Mouse (Mus musculus) limb, embryonic 14.5 days (tissue): ENCODE measurements at regions not wholly inside any gene's neighbourhood (a gene's known extent, or its start where the extent isn't known, plus 50 kb on each side); places are given as distances from the start of the nearest gene placed in this dataset.

Experiments
- ATAC-seq: fragments of 200-750 bp; cut with Nextera tagmentation; 2 replicates; pipeline ENCODE4 v1.8.0; 2017; ENCODE audit warnings: low read depth, moderate number of reproducible peaks, moderate TSS enrichment; ENCODE audit not compliant: low FRiP score
- DNase-seq: peaks from one replicate; pipeline ENCODE4 v3.0.0-alpha.2; 2015; ENCODE audit warnings: low spot score
- H3K27ac ChIP-seq: fragments of 300-500 bp; sonication (generic); replicated peaks from 2 replicates; pipeline ENCODE4 v1.5.1; 2014; ENCODE audit warnings: low read depth, mild to moderate bottlenecking, low read length, moderate library complexity, mixed read lengths
- H3K27me3 ChIP-seq: fragments of 300-500 bp; sonication (generic); 2 replicates; pipeline ENCODE4 v1.6.1; 2014; ENCODE audit warnings: low read length, mixed read lengths; ENCODE audit not compliant: control insufficient read depth, insufficient read depth
- H3K36me3 ChIP-seq: fragments of 300-500 bp; sonication (generic); 2 replicates; pipeline ENCODE4 v1.6.1; 2014; ENCODE audit warnings: mild to moderate bottlenecking, low read length, moderate library complexity, mixed read lengths; ENCODE audit not compliant: control insufficient read depth, insufficient read depth
- H3K4me1 ChIP-seq: fragments of 300-500 bp; sonication (generic); 2 replicates; pipeline ENCODE4 v1.6.1; 2014; ENCODE audit warnings: antibody characterized with exemption, low read length, mixed read lengths; ENCODE audit not compliant: control insufficient read depth, insufficient read depth
- H3K4me2 ChIP-seq: fragments of 300-500 bp; sonication (generic); replicated peaks from 2 replicates; pipeline ENCODE4 v1.6.1; 2014; ENCODE audit warnings: low read depth, mild to moderate bottlenecking, low read length, moderate library complexity; ENCODE audit not compliant: severe bottlenecking
- H3K4me3 ChIP-seq: fragments of 300-500 bp; sonication (generic); replicated peaks from 2 replicates; pipeline ENCODE4 v1.5.1; 2014; ENCODE audit warnings: low read length
- H3K9ac ChIP-seq: fragments of 300-500 bp; sonication (generic); 2 replicates; pipeline ENCODE4 v1.6.1; 2014; ENCODE audit warnings: mild to moderate bottlenecking, low read depth, low read length, moderate library complexity; ENCODE audit not compliant: severe bottlenecking
- H3K9me3 ChIP-seq: fragments of 300-500 bp; sonication (generic); 2 replicates; pipeline ENCODE4 v1.6.1; 2016; ENCODE audit warnings: low read length; ENCODE audit not compliant: control insufficient read depth
- POLR2A ChIP-seq: fragments of 200-500 bp; IDR thresholded peaks from 2 replicates; pipeline ENCODE4 v1.8.0; 2012; ENCODE audit warnings: inconsistent platforms, mild to moderate bottlenecking, moderate library complexity, borderline replicate concordance; ENCODE audit not compliant: insufficient read depth, insufficient read length; ENCODE audit errors: extremely low read depth
- WGBS: fragments of 180-500 bp; shearing (Covaris S2); extraction: QIAGEN DNeasy Blood & Tissue Kit; methylation state at CpG from one replicate; pipeline ENCODE4 v1.1.7; 2014; 5-methylcytosine and 5-hydroxymethylcytosine counted together

GRCm38 (mm10) chr7:37092572-37092971 is 394.7 kb downstream of the Tshz3 start:
- no peak overlapping the region for H3K27ac ChIP-seq

GRCm38 (mm10) chr7:37093721-37094120 is 395.8 kb downstream of the Tshz3 start:
- Histone ChIP-seq H3K9me3 (no peaks in the 10 kb centered on the region), H3K27ac (no peak overlapping the region), H3K9ac (no peak overlapping the region), H3K4me3 (no peak overlapping the region), H3K36me3 (no peaks in the 10 kb centered on the region), H3K4me1 (no peaks in the 10 kb centered on the region), H3K4me2 (no peak overlapping the region), H3K27me3 (no peaks in the 10 kb centered on the region)
- 66% methylated on average over 3 of the region's 3 CpGs for WGBS
- ATAC-seq (no peak), DNase-seq (no peak)
- TF ChIP-seq POLR2A = no peak

More at GRCm38 (mm10) chr7:37092572-37092971, 394.7 kb downstream of the Tshz3 start:
- H3K4me3 ChIP-seq = no peak overlapping the region
- no peaks in the 10 kb centered on the region for H3K36me3 ChIP-seq
- no peaks in the 10 kb centered on the region for H3K27me3 ChIP-seq
- H3K9me3 ChIP-seq = no peaks in the 10 kb centered on the region
- no peak overlapping the region for H3K4me2 ChIP-seq
- WGBS = 69% methylated on average over 6 of the region's 6 CpGs
- H3K9ac ChIP-seq = no peak overlapping the region
- no peak for TF ChIP-seq POLR2A
- ATAC-seq (no peak), DNase-seq (no peak)
- no peaks in the 10 kb centered on the region for H3K4me1 ChIP-seq

GRCm38 (mm10) chr7:37095839-37096238 is 397.9 kb downstream of the Tshz3 start:
- 78% methylated on average over 11 of the region's 11 CpGs for WGBS
- TF ChIP-seq POLR2A = no peak
- no peaks in the 10 kb centered on the region for H3K9me3 ChIP-seq

GRCm38 (mm10) chr7:37096291-37096690 is 398.4 kb downstream of the Tshz3 start:
- H3K36me3 ChIP-seq = no peaks in the 10 kb centered on the region
- ATAC-seq (no peak), DNase-seq (no peak)
- no peaks in the 10 kb centered on the region for H3K27me3 ChIP-seq
- WGBS = 79% methylated on average over 5 of the region's 5 CpGs
- H3K9ac ChIP-seq = no peak overlapping the region
- no peaks in the 10 kb centered on the region for H3K9me3 ChIP-seq
- no peak overlapping the region for H3K4me3 ChIP-seq
- H3K4me2 ChIP-seq = no peak overlapping the region
- H3K27ac ChIP-seq = no peak overlapping the region
- no peaks in the 10 kb centered on the region for H3K4me1 ChIP-seq
- TF ChIP-seq POLR2A = no peak

More at GRCm38 (mm10) chr7:37095839-37096238, 397.9 kb downstream of the Tshz3 start:
- Histone ChIP-seq H3K4me3 (no peak overlapping the region), H3K36me3 (no peaks in the 10 kb centered on the region), H3K4me1 (no peaks in the 10 kb centered on the region), H3K27me3 (no peaks in the 10 kb centered on the region), H3K4me2 (no peak overlapping the region), H3K27ac (no peak overlapping the region), H3K9ac (no peak overlapping the region)
- ATAC-seq (no peak), DNase-seq (no peak)

- no peaks in the 10 kb centered on the region for H3K27me3 ChIP-seq
- TF ChIP-seq POLR2A = no peak
- WGBS = 62% methylated on average over 5 of the region's 5 CpGs
- no peaks in the 10 kb centered on the region for H3K36me3 ChIP-seq
- H3K9ac ChIP-seq = no peak overlapping the region
- no peak overlapping the region for H3K4me2 ChIP-seq
- no peak overlapping the region for H3K27ac ChIP-seq
- no peak overlapping the region for H3K4me3 ChIP-seq
- DNase-seq = no peak
- H3K9me3 ChIP-seq = no peaks in the 10 kb centered on the region
- no peaks in the 10 kb centered on the region for H3K4me1 ChIP-seq
- no peak for ATAC-seq
Measured at GRCm38 (mm10) chr7:37098950-37099349, 401.0 kb downstream of the Tshz3 start.

GRCm38 (mm10) chr7:37104671-37105070 is 406.8 kb downstream of the Tshz3 start:
- H3K4me2 ChIP-seq = no peak overlapping the region
- TF ChIP-seq POLR2A = no peak
- no peak overlapping the region for H3K4me3 ChIP-seq
- 82% methylated on average over 9 of the region's 9 CpGs for WGBS
- no peak overlapping the region for H3K9ac ChIP-seq
- no peaks in the 10 kb centered on the region for H3K4me1 ChIP-seq
- no peaks in the 10 kb centered on the region for H3K36me3 ChIP-seq
- ATAC-seq = no peak
- no peaks in the 10 kb centered on the region for H3K27me3 ChIP-seq
- no peak overlapping the region for H3K27ac ChIP-seq
- DNase-seq = no peak
- H3K9me3 ChIP-seq = no peaks in the 10 kb centered on the region
